Mouse (Mus musculus) kidney, postnatal 0 days (tissue): ENCODE measurements around the gene Hoxd12. TPM values are rescaled to one million over a fixed set of nuclear protein-coding genes. Genes with fewer than 3 reads are reported as not detected.

Source experiments
- ATAC-seq: fragments of 200-750 bp; cut with Nextera tagmentation; replicated peaks from 2 replicates; pipeline ENCODE4 v1.8.0; 2017; ENCODE audit warnings: low read depth, moderate number of reproducible peaks, moderate TSS enrichment, moderate library complexity; ENCODE audit not compliant: low FRiP score
- DNase-seq: peaks from one replicate; pipeline ENCODE4 v3.0.0-alpha.2; 2016; ENCODE audit warnings: low spot score
- H3K27ac ChIP-seq: fragments of 300-500 bp; sonication (generic); 2 replicates; pipeline ENCODE4 v1.5.1; 2014; ENCODE audit warnings: mild to moderate bottlenecking
- H3K27me3 ChIP-seq: fragments of 300-500 bp; sonication (generic); 2 replicates; pipeline ENCODE4 v1.6.1; 2014; ENCODE audit warnings: low read length, mixed read lengths; ENCODE audit not compliant: insufficient read depth
- H3K36me3 ChIP-seq: fragments of 300-500 bp; sonication (generic); 2 replicates; pipeline ENCODE4 v1.6.1; 2014; ENCODE audit warnings: low read length, mixed read lengths; ENCODE audit not compliant: insufficient read depth
- H3K4me1 ChIP-seq: fragments of 300-500 bp; sonication (generic); replicated peaks from 2 replicates; pipeline ENCODE4 v1.6.1; 2014; ENCODE audit warnings: antibody characterized with exemption, low read length, mixed read lengths; ENCODE audit not compliant: insufficient read depth
- H3K4me2 ChIP-seq: fragments of 300-500 bp; sonication (generic); 2 replicates; pipeline ENCODE4 v1.6.1; 2014; ENCODE audit warnings: mild to moderate bottlenecking, low read length, moderate library complexity, mixed read lengths
- H3K4me3 ChIP-seq: fragments of 300-500 bp; sonication (generic); replicated peaks from 2 replicates; pipeline ENCODE4 v1.5.1; 2014; ENCODE audit warnings: low read depth, low read length
- H3K9ac ChIP-seq: fragments of 300-500 bp; sonication (generic); 2 replicates; pipeline ENCODE4 v1.6.1; 2014; ENCODE audit warnings: low read depth, low read length
- H3K9me3 ChIP-seq: fragments of 300-500 bp; sonication (generic); replicated peaks from 2 replicates; pipeline ENCODE4 v1.6.1; 2016; ENCODE audit warnings: low read length, inconsistent platforms, mixed read lengths
- CTCF ChIP-seq: IDR thresholded peaks from 2 replicates; pipeline ENCODE4 v1.5.1; 2016; ENCODE audit warnings: antibody characterized with exemption, low read depth, mild to moderate bottlenecking, moderate library complexity
- WGBS: fragments of 180-500 bp; shearing (Covaris S2); extraction: QIAGEN DNeasy Blood & Tissue Kit; methylation state at CpG from one replicate; pipeline ENCODE4 v1.1.7; 2014; 5-methylcytosine and 5-hydroxymethylcytosine counted together
- polyA plus RNA-seq: library from polyadenylated mRNA; unstranded; fragments of >200 nt; fragmentation: Nextera tagmentation; extraction: Ambion mirVana; gene quantifications from 2 replicates; pipeline ENCODE4 v1.2.1, GENCODE M21; 2015

Gene Hoxd12
- polyA plus RNA-seq, 1 experiment from 2014 or later: 2.8 TPM

DNA sequence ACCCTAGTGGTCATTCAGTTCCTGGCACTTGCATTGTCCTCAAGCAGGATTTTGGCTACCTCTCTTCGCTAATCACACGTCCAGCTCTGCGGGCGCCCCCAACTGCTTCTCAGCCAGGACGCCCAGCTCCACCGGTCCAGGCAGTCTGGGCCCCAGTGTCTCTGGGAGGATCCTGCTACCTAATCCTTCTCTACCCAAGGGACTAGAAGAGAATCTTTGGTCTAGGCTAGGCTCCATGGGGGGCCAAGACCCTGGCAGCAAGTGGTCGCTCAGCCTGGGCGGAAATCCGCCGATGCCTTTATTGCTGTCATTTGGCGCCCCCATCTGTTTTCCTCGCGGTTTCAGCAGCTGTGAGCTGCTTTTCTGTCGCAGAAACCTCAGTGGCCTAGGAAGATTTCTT, 13.1 kb upstream of the Hoxd12 start:
- TF ChIP-seq CTCF: peak; percentile 64
- H3K4me1 ChIP-seq: no peaks in the 10 kb centered on the region; the same call in 1 of the 2 replicates
- no peak overlapping the region for H3K27ac ChIP-seq
- H3K9ac ChIP-seq: no peak overlapping the region
- 0 out of 2 replicates have a peak, but pooled peaks have one; percentile 29 for ATAC-seq
- under 1% methylated on average over 14 of the region's 14 CpGs for WGBS
- H3K4me2 ChIP-seq: peak overlapping the region; percentile 39
- 0 out of 2 replicates have a peak overlapping the region, but pooled peaks have one; percentile 4 for H3K4me3 ChIP-seq
- DNase-seq: peak; percentile 86
- no peaks in the 10 kb centered on the region for H3K9me3 ChIP-seq
- H3K27me3 ChIP-seq: peaks cover 71% of the 10 kb centered on the region
- no peaks in the 10 kb centered on the region for H3K36me3 ChIP-seq

GRCm38 (mm10) chr2:74663291-74663925, 11.4 kb upstream of the Hoxd12 start:
- TF ChIP-seq CTCF: peak; percentile 78
- Histone ChIP-seq H3K4me2 (peak overlapping the region; percentile 27; the same call in 1 of the 2 replicates), H3K9me3 (no peaks in the 10 kb centered on the region), H3K36me3 (no peaks in the 10 kb centered on the region), H3K4me3 (no peak overlapping the region), H3K9ac (no peak overlapping the region), H3K27me3 (peaks cover 72% of the 10 kb centered on the region), H3K4me1 (peaks cover 9% of the 10 kb centered on the region; the same call in 1 of the 2 replicates), H3K27ac (no peak overlapping the region)
- peak; percentile 89 for DNase-seq
- no peak for ATAC-seq
- 2% methylated on average over 18 of the region's 18 CpGs for WGBS

DNA sequence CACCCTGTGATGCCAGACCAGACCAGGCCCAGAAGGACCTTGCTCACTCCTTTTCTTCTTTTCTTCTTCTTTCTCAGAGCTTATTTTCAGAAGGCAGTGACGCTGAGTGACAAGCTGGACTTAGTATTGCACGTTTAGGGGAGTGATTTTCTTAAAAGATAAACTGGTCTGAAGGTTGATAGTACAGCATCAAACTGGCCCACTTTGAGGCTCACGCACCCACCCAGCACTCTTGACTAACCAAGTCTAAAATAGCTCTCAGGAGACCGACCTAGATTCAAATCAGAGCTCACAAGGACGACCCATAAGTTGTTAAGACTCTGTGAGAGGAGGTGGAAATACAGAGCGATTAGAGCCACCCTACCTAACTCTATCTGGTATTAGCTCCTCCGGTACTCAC, 8.4 kb upstream of the Hoxd12 start:
- no peak for DNase-seq
- Histone ChIP-seq H3K27me3 (peaks cover 86% of the 10 kb centered on the region), H3K36me3 (no peaks in the 10 kb centered on the region), H3K27ac (no peak overlapping the region), H3K4me2 (no peak overlapping the region), H3K9me3 (no peaks in the 10 kb centered on the region), H3K9ac (no peak overlapping the region), H3K4me1 (peaks cover 13% of the 10 kb centered on the region; the same call in 1 of the 2 replicates), H3K4me3 (no peak overlapping the region)
- ATAC-seq: no peak
- TF ChIP-seq CTCF: no peak
- WGBS: 8% methylated on average over 7 of the region's 7 CpGs

DNA sequence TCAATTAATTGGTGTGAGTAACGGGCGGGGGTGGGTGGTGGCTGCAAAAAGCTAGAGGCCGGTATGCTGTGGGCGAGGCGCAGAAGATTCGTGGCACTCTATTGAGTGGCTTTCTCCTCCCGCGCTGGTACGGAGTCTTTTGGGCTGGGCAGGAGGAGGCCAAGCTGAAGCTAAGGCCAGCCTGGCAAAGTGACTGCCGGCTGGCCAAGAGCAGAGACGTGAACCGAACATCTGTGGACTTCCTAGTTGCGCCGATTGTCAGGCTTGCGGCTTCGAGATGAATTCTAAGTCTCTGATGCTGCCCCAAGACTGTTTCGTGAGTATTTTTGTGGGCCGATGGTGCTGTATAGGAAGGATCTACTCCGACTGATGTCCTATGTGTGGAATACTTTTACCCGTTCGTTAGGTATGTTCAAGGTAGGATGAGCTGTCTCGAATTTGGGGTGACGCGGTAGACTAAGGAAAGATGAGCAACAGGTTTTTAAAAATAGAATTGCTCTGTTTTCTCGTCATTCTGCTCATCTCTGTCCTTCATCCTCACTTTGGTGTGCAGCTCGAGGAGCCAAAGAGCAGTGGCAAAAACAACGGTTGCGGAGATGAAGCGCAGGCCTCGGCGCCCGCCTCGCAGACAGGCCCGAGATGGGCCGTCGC, 7.5 kb upstream of the Hoxd12 start:
- H3K36me3 ChIP-seq: no peaks in the 10 kb centered on the region
- TF ChIP-seq CTCF: no peak
- WGBS: 3% methylated on average over 36 of the region's 36 CpGs
- DNase-seq (no peak), ATAC-seq (no peak)
- no peak overlapping the region; the same call in 1 of the 2 replicates for H3K4me3 ChIP-seq
- H3K4me2 ChIP-seq: peak overlapping the region; percentile 77; the same call in 1 of the 2 replicates
- peaks cover 13% of the 10 kb centered on the region; the same call in 1 of the 2 replicates for H3K4me1 ChIP-seq
- no peaks in the 10 kb centered on the region for H3K9me3 ChIP-seq
- H3K9ac ChIP-seq: no peak overlapping the region
- H3K27ac ChIP-seq: no peak overlapping the region
- peaks cover 86% of the 10 kb centered on the region for H3K27me3 ChIP-seq

- Histone ChIP-seq H3K4me3 (peak within 1 kb of the TSS; percentile 42), H3K9ac (peak within 1 kb of the TSS; percentile 35; the same call in 1 of the 2 replicates), H3K36me3 (no peaks in the 10 kb centered on the region), H3K9me3 (no peaks in the 10 kb centered on the region), H3K27ac (no peak within 1 kb of the TSS), H3K27me3 (peaks cover 83% of the 10 kb centered on the region), H3K4me1 (peaks cover 13% of the 10 kb centered on the region), H3K4me2 (peak within 1 kb of the TSS; percentile 77)
- DNase-seq (no peak), ATAC-seq (peak; percentile 49)
- no peak for TF ChIP-seq CTCF
- under 1% methylated on average over 29 of the region's 51 CpGs for WGBS
Measured at GRCm38 (mm10) chr2:74667842-74668357, 6.9 kb upstream of the Hoxd12 start, which contains the start of gene Hoxd13. Gene Hoxd13, plus strand, starts transcription at chr2:74668310.
